Mouse (Mus musculus): Measurements from ENCODE around the gene Arpp19. TPM values are rescaled to one million over a fixed set of nuclear protein-coding genes. Genes with fewer than 3 reads are reported as not detected.

Gene Arpp19
- polyA plus RNA-seq, 1 experiment from 2014 or later = 219 TPM

Other genes starting within 250 kb of the Arpp19 start
- gene Onecut1, start 175.7 kb upstream of the Arpp19 start, polyA plus RNA-seq (2014; fragmentation: Nextera tagmentation; extraction: Ambion mirVana) = not detected in 2 replicates
- 14.3 and 15.4 TPM in 2 replicates for gene Fam214a, start 84.7 kb upstream of the Arpp19 start, polyA plus RNA-seq (2014; fragmentation: Nextera tagmentation; extraction: Ambion mirVana)
- 12.3 and 12.8 TPM in 2 replicates for gene Myo5a, start 33.4 kb downstream of the Arpp19 start, polyA plus RNA-seq (2014; fragmentation: Nextera tagmentation; extraction: Ambion mirVana)
- gene Myo5c, start 194.4 kb downstream of the Arpp19 start, polyA plus RNA-seq (2014; fragmentation: Nextera tagmentation; extraction: Ambion mirVana) = 1.8 and 2.9 TPM in 2 replicates

Data from heart, embryonic 14.5 days (tissue).